Mouse (Mus musculus): Measurements from ENCODE around the gene Vmn1r195. TPM values are rescaled to one million over a fixed set of nuclear protein-coding genes. Genes with fewer than 3 reads are reported as not detected.

The Vmn1r195 gene
- polyA plus RNA-seq (2012; rRNA removed; ENCODE audit: low replicate concordance): not detected in 2 replicates

DNA sequence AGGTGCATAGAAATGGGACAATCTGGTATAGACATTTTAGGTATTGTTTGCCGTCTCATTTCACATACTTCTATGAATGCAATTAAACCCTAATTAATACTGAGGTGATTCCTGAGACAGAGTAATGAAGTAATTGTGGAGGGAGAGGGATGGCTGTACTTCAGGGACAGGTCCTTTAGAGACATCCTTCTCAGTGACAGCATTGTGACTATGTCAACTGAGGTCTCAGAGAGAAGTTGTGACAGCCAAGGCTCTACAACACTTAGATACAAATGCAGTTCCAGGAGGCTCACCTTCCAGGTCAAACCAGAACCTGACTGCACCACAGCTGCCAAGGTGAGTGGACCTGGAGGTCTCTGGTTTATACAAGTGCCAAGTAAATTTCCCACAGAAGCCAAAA is at the start of gene Vmn1r195:
Gene Vmn1r195 (plus strand): TSS at position 301 of the 400 bp plus-strand sequence.

GRCm38 (mm10) chr13:22223060-22223459 is 47.3 kb upstream of the Vmn1r195 start, which contains the start of gene Vmn1r193:
Gene Vmn1r193 (minus strand): TSS chr13:22223160.

DNA sequence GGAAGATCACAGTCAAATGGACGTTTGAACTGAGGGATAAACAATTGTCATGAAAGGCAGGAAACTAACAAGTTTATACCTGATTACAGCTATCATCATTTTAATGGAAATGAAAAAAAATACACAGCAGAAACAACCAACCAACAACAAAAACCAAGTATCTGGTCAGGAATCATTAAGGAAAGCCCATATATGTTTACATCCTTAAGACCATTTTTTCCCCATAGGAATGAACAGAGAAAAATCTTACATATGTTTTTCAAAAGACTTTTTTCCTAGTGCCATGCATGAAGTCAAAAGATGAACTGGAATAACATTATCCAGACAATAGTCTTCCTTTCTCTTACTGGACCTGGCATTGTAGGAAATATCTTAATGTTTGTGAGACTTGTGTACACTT is 26.4 kb upstream of the Vmn1r195 start, which contains the start of gene Vmn1r194:
Gene Vmn1r194 (plus strand): TSS at position 301 of the 400 bp plus-strand sequence.

GRCm38 (mm10) chr13:22289620-22290019 is 19.3 kb downstream of the Vmn1r195 start, which contains the start of gene Vmn1r196:
Gene Vmn1r196 (plus strand): TSS chr13:22289920.

DNA sequence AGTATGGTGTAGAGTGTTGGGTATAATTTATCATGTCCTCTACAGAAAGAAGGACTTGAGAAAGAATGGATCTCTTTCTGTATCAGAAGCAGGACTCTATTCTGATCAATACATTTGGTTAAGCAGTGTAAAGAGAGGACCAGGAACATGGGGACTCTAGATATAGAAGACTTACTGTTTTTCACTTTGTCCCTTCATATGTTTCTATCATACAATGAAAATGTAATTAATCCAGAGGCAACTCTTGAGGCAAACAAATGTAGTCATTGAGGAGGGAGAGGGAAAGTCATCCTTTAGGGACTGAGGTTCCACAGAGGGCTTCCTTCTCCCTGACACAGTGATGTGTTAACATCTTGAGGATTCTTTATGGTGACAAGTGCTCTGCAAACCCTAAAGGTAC is 54.0 kb downstream of the Vmn1r195 start, which contains the start of gene Vmn1r197:
Gene Vmn1r197 (plus strand): TSS at position 301 of the 400 bp plus-strand sequence.

Other genes starting within 250 kb of the Vmn1r195 start
- gene Hist1h2ah, start 235.0 kb upstream of the Vmn1r195 start, polyA plus RNA-seq (2012; rRNA removed; ENCODE audit: low replicate concordance): 0.80 and 14.4 TPM in 2 replicates
- gene Hist1h2bk, start 234.7 kb upstream of the Vmn1r195 start, polyA plus RNA-seq (2012; rRNA removed; ENCODE audit: low replicate concordance): 2.3 and 12.2 TPM in 2 replicates
- 11.9 and 12.9 TPM in 2 replicates for gene Hist1h4i, start 229.2 kb upstream of the Vmn1r195 start, polyA plus RNA-seq (2012; rRNA removed; ENCODE audit: low replicate concordance)
- gene Hist1h2ag, start 227.6 kb upstream of the Vmn1r195 start, polyA plus RNA-seq (2012; rRNA removed; ENCODE audit: low replicate concordance): 3.7 TPM in 1 of 2 replicates, not detected in the other
- gene Hist1h2bj, start 227.3 kb upstream of the Vmn1r195 start, polyA plus RNA-seq (2012; rRNA removed; ENCODE audit: low replicate concordance): 4.6 and 8.5 TPM in 2 replicates
- not detected in 2 replicates for gene Vmn1r188, start 186.1 kb upstream of the Vmn1r195 start, polyA plus RNA-seq (2012; rRNA removed; ENCODE audit: low replicate concordance)
- not detected in 2 replicates for gene Vmn1r189, start 164.7 kb upstream of the Vmn1r195 start, polyA plus RNA-seq (2012; rRNA removed; ENCODE audit: low replicate concordance)
- not detected in 2 replicates for gene Vmn1r191, start 86.6 kb upstream of the Vmn1r195 start, polyA plus RNA-seq (2012; rRNA removed; ENCODE audit: low replicate concordance)
- gene Vmn1r192, start 79.4 kb upstream of the Vmn1r195 start, polyA plus RNA-seq (2012; rRNA removed; ENCODE audit: low replicate concordance): not detected in 2 replicates
- gene Vmn1r193, start 47.4 kb upstream of the Vmn1r195 start, polyA plus RNA-seq (2012; rRNA removed; ENCODE audit: low replicate concordance): not detected in 2 replicates
- not detected in 2 replicates for gene Vmn1r194, start 26.3 kb upstream of the Vmn1r195 start, polyA plus RNA-seq (2012; rRNA removed; ENCODE audit: low replicate concordance)
- not detected in 2 replicates for gene Vmn1r196, start 19.4 kb downstream of the Vmn1r195 start, polyA plus RNA-seq (2012; rRNA removed; ENCODE audit: low replicate concordance)
- gene Vmn1r197, start 54.1 kb downstream of the Vmn1r195 start, polyA plus RNA-seq (2012; rRNA removed; ENCODE audit: low replicate concordance): not detected in 2 replicates
- not detected in 2 replicates for gene Vmn1r198, start 79.8 kb downstream of the Vmn1r195 start, polyA plus RNA-seq (2012; rRNA removed; ENCODE audit: low replicate concordance)
- gene Vmn1r199, start 109.3 kb downstream of the Vmn1r195 start, polyA plus RNA-seq (2012; rRNA removed; ENCODE audit: low replicate concordance): not detected in 2 replicates
- not detected in 2 replicates for gene Vmn1r200, start 119.9 kb downstream of the Vmn1r195 start, polyA plus RNA-seq (2012; rRNA removed; ENCODE audit: low replicate concordance)
- not detected in 2 replicates for gene Vmn1r201, start 201.4 kb downstream of the Vmn1r195 start, polyA plus RNA-seq (2012; rRNA removed; ENCODE audit: low replicate concordance)
- gene Vmn1r202, start 234.9 kb downstream of the Vmn1r195 start, polyA plus RNA-seq (2012; rRNA removed; ENCODE audit: low replicate concordance): 0.03 TPM in 1 of 2 replicates, not detected in the other
- gene Vmn1r203, start 247.6 kb downstream of the Vmn1r195 start, polyA plus RNA-seq (2012; rRNA removed; ENCODE audit: low replicate concordance): not detected in 2 replicates